Mouse (Mus musculus): Measurements from ENCODE around the gene Pknox2. TPM values are rescaled to one million over a fixed set of nuclear protein-coding genes. Genes with fewer than 3 reads are reported as not detected.

Pknox2 gene
- polyA plus RNA-seq, 1 experiment from 2014 or later = 18.4 TPM

DNA sequence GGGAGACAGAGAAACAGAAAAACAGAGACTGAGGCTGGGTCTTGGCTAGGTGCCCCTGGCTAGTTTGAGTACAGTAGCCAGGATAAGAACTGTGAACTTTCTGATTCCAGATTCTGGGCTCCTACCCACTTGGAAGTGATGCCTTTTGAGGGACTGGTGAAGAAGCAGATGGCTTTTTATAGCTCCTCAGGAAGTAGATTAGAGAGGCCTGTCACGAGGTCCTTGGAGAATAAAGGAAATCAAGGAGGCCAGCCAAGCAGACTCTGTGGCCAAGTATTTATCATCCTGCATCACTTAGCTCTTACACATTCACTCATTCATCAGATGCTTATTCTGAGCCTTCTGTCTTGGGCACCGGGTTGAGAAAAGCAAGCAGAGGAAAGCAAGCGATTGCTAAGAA lies 28.8 kb upstream of the Pknox2 start:
- Histone ChIP-seq H3K9ac (replicated peaks; ENCODE audit: low read length) (no peak overlapping the region), H3K27ac (replicated peaks; ENCODE audit: low read depth, low read length) (no peak overlapping the region), H3K4me3 (replicated peaks; ENCODE audit: low read depth, low read length) (no peak overlapping the region), H3K27me3 (ENCODE audit: control insufficient read depth, insufficient read depth, low read length) (no peaks in the 10 kb centered on the region), H3K9me3 (ENCODE audit: control insufficient read depth, low read length) (no peaks in the 10 kb centered on the region), H3K4me1 (ENCODE audit: control insufficient read depth, insufficient read depth, low read length) (peaks cover 41% of the 10 kb centered on the region), H3K4me2 (ENCODE audit: low read length) (no peak overlapping the region), H3K36me3 (ENCODE audit: control insufficient read depth, insufficient read depth, low read length) (no peaks in the 10 kb centered on the region)
- ATAC-seq (ENCODE audit: low FRiP score, low TSS enrichment) (no peak), DNase-seq (no peak)
- 67% methylated on average over 3 of the region's 3 CpGs for WGBS

DNA sequence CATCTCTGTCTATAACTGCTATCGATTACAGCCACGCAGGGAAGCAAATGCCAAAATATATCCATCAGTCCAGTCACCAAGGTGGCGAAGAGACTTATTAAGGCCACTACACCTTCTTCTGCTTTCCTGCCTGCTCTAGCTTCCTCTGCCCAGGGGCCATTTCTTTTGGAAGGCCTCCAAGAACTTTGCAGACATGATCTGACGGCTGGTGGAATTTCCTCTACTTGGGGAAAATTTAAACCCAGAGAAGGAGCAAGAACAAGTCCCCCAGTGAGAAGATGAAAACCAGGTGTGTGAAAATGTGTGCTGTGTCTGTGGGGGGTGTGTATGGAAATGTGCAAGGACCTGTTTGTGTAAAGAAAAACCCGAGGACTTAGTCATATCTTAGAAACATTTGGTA lies 26.2 kb upstream of the Pknox2 start:
- Histone ChIP-seq H3K4me1 (ENCODE audit: control insufficient read depth, insufficient read depth, low read length) (peaks cover 16% of the 10 kb centered on the region), H3K27ac (replicated peaks; ENCODE audit: low read depth, low read length) (no peak overlapping the region), H3K4me2 (ENCODE audit: low read length) (no peak overlapping the region), H3K27me3 (ENCODE audit: control insufficient read depth, insufficient read depth, low read length) (no peaks in the 10 kb centered on the region), H3K9me3 (ENCODE audit: control insufficient read depth, low read length) (no peaks in the 10 kb centered on the region), H3K4me3 (replicated peaks; ENCODE audit: low read depth, low read length) (no peak overlapping the region), H3K36me3 (ENCODE audit: control insufficient read depth, insufficient read depth, low read length) (no peaks in the 10 kb centered on the region), H3K9ac (replicated peaks; ENCODE audit: low read length) (no peak overlapping the region)
- 70% methylated on average over 5 of the region's 5 CpGs for WGBS
- no peak for DNase-seq
- no peak for ATAC-seq (ENCODE audit: low FRiP score, low TSS enrichment)

DNA sequence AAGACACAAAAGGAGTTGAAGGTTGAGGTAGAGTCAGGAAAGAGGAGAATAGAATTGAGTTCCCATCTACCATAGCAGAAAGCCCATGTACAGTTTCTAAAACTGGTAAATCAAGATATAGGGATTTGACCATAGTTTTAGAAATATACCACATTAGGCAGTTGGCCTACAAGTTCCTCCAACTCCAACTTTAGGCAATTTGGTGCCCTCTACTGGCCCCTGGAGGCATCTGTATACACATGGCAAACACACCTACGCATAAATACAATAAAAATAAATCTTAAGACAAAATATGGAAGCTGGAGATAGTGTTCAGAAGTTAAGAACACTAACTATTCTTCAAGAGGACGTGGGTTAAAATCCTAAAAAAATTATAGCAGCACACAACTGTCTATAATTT lies 19.7 kb upstream of the Pknox2 start:
- Histone ChIP-seq H3K4me3 (replicated peaks; ENCODE audit: low read depth, low read length) (no peak overlapping the region), H3K4me2 (ENCODE audit: low read length) (no peak overlapping the region), H3K9me3 (ENCODE audit: control insufficient read depth, low read length) (no peaks in the 10 kb centered on the region), H3K9ac (replicated peaks; ENCODE audit: low read length) (no peak overlapping the region), H3K4me1 (ENCODE audit: control insufficient read depth, insufficient read depth, low read length) (no peaks in the 10 kb centered on the region), H3K36me3 (ENCODE audit: control insufficient read depth, insufficient read depth, low read length) (no peaks in the 10 kb centered on the region), H3K27me3 (ENCODE audit: control insufficient read depth, insufficient read depth, low read length) (no peaks in the 10 kb centered on the region), H3K27ac (replicated peaks; ENCODE audit: low read depth, low read length) (no peak overlapping the region)
- no peak for ATAC-seq (ENCODE audit: low FRiP score, low TSS enrichment)
- WGBS = 81% methylated on average over 2 of the region's 2 CpGs
- DNase-seq = peak; percentile 46

DNA sequence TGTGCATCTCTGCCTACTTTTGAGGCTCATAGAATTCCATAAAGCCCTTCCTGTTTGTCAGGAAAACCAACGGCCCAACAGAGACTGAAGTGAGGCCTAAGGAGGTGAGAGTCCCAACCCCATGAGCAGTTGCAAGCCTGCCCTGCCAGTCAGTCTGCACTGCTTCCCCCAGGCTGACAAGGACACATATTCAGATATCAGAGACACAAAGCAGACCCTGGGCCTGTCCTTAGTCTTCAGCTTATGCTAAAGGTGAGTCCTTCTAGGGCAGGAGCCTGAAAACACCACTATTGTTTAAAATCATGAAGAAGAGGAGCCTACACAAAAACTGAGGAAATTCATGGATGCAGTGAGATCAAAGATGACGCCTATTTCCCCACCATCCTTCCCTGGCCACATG lies 13.5 kb upstream of the Pknox2 start:
- no peaks in the 10 kb centered on the region for H3K27me3 ChIP-seq (ENCODE audit: control insufficient read depth, insufficient read depth, low read length)
- H3K9ac ChIP-seq (replicated peaks; ENCODE audit: low read length) = no peak overlapping the region
- DNase-seq (no peak), ATAC-seq (ENCODE audit: low FRiP score, low TSS enrichment) (no peak)
- no peak overlapping the region for H3K4me2 ChIP-seq (ENCODE audit: low read length)
- H3K9me3 ChIP-seq (ENCODE audit: control insufficient read depth, low read length) = no peaks in the 10 kb centered on the region
- no peak overlapping the region for H3K4me3 ChIP-seq (replicated peaks; ENCODE audit: low read depth, low read length)
- no peaks in the 10 kb centered on the region for H3K36me3 ChIP-seq (ENCODE audit: control insufficient read depth, insufficient read depth, low read length)
- no peak overlapping the region for H3K27ac ChIP-seq (replicated peaks; ENCODE audit: low read depth, low read length)
- H3K4me1 ChIP-seq (ENCODE audit: control insufficient read depth, insufficient read depth, low read length) = no peaks in the 10 kb centered on the region
- 84% methylated on average over 2 of the region's 2 CpGs for WGBS

DNA sequence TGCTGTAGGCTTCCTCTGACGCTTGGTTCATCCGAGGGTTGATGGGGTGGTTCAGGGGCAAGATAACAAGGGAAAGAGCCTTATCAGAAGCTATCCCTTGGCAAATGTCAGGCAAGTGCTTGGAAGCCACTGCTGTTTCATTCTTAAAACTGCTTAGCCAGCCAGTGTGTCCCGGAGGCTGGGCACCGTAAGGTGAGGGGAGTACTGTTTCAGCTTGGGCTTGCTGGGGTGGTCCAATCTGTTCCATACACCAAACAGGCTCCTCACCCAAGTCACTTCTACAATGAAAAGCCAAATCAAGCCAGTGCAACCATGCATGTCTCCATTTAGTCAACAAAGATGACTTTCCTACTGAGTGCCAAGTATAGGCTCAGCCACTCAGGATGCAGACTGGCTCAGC lies 679 bp upstream of the Pknox2 start:
- Histone ChIP-seq H3K9me3 (ENCODE audit: control insufficient read depth, low read length) (no peaks in the 10 kb centered on the region), H3K4me3 (replicated peaks; ENCODE audit: low read depth, low read length) (no peak overlapping the region), H3K27me3 (ENCODE audit: control insufficient read depth, insufficient read depth, low read length) (no peaks in the 10 kb centered on the region), H3K4me2 (ENCODE audit: low read length) (no peak overlapping the region), H3K36me3 (ENCODE audit: control insufficient read depth, insufficient read depth, low read length) (no peaks in the 10 kb centered on the region), H3K4me1 (ENCODE audit: control insufficient read depth, insufficient read depth, low read length) (peaks cover 24% of the 10 kb centered on the region), H3K9ac (replicated peaks; ENCODE audit: low read length) (no peak overlapping the region), H3K27ac (replicated peaks; ENCODE audit: low read depth, low read length) (peak overlapping the region; percentile 99; the same call in 1 of the 2 replicates)
- no peak for DNase-seq
- WGBS = 38% methylated on average over 4 of the region's 4 CpGs
- no peak for ATAC-seq (ENCODE audit: low FRiP score, low TSS enrichment)

DNA sequence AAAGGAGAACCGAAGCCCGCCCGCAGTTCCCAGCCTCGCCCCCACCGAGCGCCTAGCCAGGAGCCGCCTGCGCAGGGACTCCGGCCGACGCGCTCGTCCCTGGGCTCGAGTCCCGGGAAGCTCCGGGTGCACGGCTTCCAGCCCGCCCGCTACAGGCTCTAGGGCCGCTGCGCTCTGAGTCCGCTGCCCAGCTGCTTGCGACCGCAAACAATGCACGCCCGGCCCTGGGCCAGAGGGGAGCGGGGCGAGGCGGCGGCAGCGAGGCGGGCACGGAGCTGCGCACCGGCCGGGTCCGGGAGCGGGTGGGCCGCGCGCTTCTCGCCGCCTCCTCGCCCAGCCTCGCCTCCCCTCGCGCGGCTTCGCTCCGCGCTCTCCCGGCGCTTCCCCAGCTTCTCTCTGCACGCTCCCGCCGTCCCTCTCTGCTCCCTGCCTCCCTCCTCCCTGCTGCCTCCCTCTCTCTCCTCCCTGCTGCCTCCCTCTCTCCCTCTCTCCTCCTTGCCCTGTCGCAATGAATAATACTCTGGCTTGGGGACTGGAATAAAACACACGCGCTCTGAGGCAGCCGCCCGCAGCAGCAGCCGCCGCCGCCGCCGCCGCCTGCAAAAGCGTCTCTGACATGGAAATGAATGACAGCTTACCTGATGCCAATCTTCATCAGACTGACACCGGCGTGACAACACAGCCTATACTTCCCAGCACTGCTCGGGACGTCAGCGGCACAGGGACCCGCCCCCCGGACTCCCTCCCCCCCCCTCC lies 426 bp downstream of the Pknox2 start:
- Histone ChIP-seq H3K9me3 (ENCODE audit: control insufficient read depth, low read length) (no peaks in the 10 kb centered on the region), H3K27ac (replicated peaks; ENCODE audit: low read depth, low read length) (peak overlapping the region; percentile 99), H3K36me3 (ENCODE audit: control insufficient read depth, insufficient read depth, low read length) (no peaks in the 10 kb centered on the region), H3K9ac (replicated peaks; ENCODE audit: low read length) (peak overlapping the region; percentile 95), H3K4me3 (replicated peaks; ENCODE audit: low read depth, low read length) (peak overlapping the region; percentile 81), H3K27me3 (ENCODE audit: control insufficient read depth, insufficient read depth, low read length) (no peaks in the 10 kb centered on the region), H3K4me2 (ENCODE audit: low read length) (peak overlapping the region; percentile 92), H3K4me1 (ENCODE audit: control insufficient read depth, insufficient read depth, low read length) (peaks cover 33% of the 10 kb centered on the region)
- DNase-seq = peak; percentile 94
- under 1% methylated on average over 63 of the region's 75 CpGs for WGBS
- ATAC-seq (ENCODE audit: low FRiP score, low TSS enrichment) = peak; percentile 92

DNA sequence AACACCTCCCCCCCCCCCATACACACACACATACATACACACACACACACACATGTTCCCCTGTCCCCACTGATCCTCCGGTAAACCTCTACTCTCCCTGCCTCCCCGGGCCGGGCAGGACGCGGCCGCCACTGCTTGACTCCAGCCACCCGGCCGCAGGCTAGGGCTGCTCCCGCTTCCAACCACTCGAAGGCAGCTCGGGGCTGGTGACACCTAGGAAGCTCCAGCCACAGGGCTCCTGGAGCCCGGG lies 929 bp downstream of the Pknox2 start:
- Histone ChIP-seq H3K27ac (replicated peaks; ENCODE audit: low read depth, low read length) (peak overlapping the region; percentile 99), H3K4me2 (ENCODE audit: low read length) (peak overlapping the region; percentile 92), H3K9ac (replicated peaks; ENCODE audit: low read length) (peak overlapping the region; percentile 95), H3K36me3 (ENCODE audit: control insufficient read depth, insufficient read depth, low read length) (no peaks in the 10 kb centered on the region), H3K27me3 (ENCODE audit: control insufficient read depth, insufficient read depth, low read length) (no peaks in the 10 kb centered on the region), H3K9me3 (ENCODE audit: control insufficient read depth, low read length) (no peaks in the 10 kb centered on the region), H3K4me3 (replicated peaks; ENCODE audit: low read depth, low read length) (peak overlapping the region; percentile 81), H3K4me1 (ENCODE audit: control insufficient read depth, insufficient read depth, low read length) (peaks cover 38% of the 10 kb centered on the region)
- DNase-seq = peak; percentile 73
- peak; percentile 38 for ATAC-seq (ENCODE audit: low FRiP score, low TSS enrichment)
- WGBS = under 1% methylated on average over 12 of the region's 12 CpGs

DNA sequence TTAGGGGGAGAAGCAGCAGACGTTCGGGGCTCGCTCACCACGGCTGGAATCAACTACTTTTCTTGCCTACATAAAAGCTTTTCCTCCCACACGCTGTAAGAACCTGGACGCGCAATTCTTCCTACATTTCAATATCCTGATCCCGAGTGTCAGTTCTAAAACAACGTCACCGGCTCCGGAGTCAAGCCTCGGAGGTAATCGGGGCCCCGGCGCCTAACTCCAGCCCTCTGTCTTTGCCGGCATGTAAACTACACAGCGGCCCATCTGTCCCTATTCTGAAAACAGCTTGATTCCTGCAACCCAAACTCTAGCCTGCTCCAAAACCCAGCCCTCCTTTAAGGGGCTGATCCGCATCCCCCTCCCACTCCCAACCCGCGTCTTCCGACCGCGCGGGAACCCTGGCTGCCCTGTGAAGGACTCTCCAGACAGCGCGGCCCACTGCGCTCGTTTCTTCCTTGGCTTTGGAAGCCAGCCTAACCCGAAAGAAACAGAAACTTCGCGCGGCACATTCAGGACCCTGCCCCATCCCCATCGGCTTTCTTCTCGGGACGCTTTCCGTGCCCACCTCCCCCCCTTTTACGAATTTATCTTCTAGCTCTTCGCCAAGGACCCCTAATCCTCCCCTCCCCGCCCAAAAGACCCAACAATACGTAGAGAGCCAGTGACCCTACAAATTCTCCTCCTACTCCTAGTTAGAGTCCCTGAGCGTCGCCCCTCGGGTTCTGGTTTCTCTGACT lies 1.4 kb downstream of the Pknox2 start:
- no peak for ATAC-seq (ENCODE audit: low FRiP score, low TSS enrichment)
- DNase-seq = peak; percentile 71
- peaks cover 43% of the 10 kb centered on the region for H3K4me1 ChIP-seq (ENCODE audit: control insufficient read depth, insufficient read depth, low read length)

DNA sequence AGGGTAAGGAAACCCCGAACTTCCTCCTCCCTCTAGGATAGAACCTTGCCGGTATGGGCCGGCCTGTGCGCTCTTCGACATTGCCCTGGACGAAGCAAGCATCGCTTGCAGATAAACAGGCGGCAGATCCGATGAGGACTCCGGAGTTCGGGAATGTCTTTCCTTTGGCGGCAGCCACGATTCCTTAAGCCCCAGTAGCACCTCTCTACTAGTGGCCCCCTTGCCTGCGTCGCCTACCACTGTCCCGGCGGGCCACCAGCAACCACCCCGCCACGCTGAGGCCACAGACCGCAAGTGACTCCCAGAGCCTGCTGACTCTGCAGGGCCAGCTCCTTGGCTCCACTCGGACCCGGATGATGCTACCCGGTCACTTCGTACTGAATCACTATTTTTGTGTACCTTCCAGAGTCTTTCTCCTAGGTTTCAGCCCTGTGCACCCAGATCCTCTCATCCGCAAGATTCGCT lies 2.0 kb downstream of the Pknox2 start:
- under 1% methylated on average over 26 of the region's 26 CpGs for WGBS
- peak overlapping the region; percentile 81 for H3K4me3 ChIP-seq (replicated peaks; ENCODE audit: low read depth, low read length)
- DNase-seq = peak; percentile 63
- H3K27ac ChIP-seq (replicated peaks; ENCODE audit: low read depth, low read length) = peak overlapping the region; percentile 99
- ATAC-seq (ENCODE audit: low FRiP score, low TSS enrichment) = no peak
- H3K36me3 ChIP-seq (ENCODE audit: control insufficient read depth, insufficient read depth, low read length) = no peaks in the 10 kb centered on the region
- H3K9me3 ChIP-seq (ENCODE audit: control insufficient read depth, low read length) = no peaks in the 10 kb centered on the region
- peak overlapping the region; percentile 95 for H3K9ac ChIP-seq (replicated peaks; ENCODE audit: low read length)
- peak overlapping the region; percentile 92 for H3K4me2 ChIP-seq (ENCODE audit: low read length)
- no peaks in the 10 kb centered on the region for H3K27me3 ChIP-seq (ENCODE audit: control insufficient read depth, insufficient read depth, low read length)
- peaks cover 49% of the 10 kb centered on the region for H3K4me1 ChIP-seq (ENCODE audit: control insufficient read depth, insufficient read depth, low read length)

More for the DNA sequence above, 1.4 kb downstream of the Pknox2 start:
- peak overlapping the region; percentile 95 for H3K9ac ChIP-seq (replicated peaks; ENCODE audit: low read length)
- under 1% methylated on average over 43 of the region's 43 CpGs for WGBS
- peak overlapping the region; percentile 99 for H3K27ac ChIP-seq (replicated peaks; ENCODE audit: low read depth, low read length)
- H3K4me3 ChIP-seq (replicated peaks; ENCODE audit: low read depth, low read length) = peak overlapping the region; percentile 81
- no peaks in the 10 kb centered on the region for H3K9me3 ChIP-seq (ENCODE audit: control insufficient read depth, low read length)
- H3K36me3 ChIP-seq (ENCODE audit: control insufficient read depth, insufficient read depth, low read length) = no peaks in the 10 kb centered on the region
- peak overlapping the region; percentile 92 for H3K4me2 ChIP-seq (ENCODE audit: low read length)
- H3K27me3 ChIP-seq (ENCODE audit: control insufficient read depth, insufficient read depth, low read length) = no peaks in the 10 kb centered on the region

Data from midbrain, embryonic 14.5 days (tissue).